Mouse (Mus musculus) layer of hippocampus, postnatal 14 days (tissue): ENCODE results near the gene Cant1. TPM values are rescaled to one million over a fixed set of nuclear protein-coding genes. Genes with fewer than 3 reads are reported as not detected.
"Not testable (repeated sequence)": the region's sequence is repeated elsewhere in the genome, so short reads cannot be mapped to it uniquely, and the experiment has no call there.

Source experiments
- DNase-seq, 2 experiments: peaks; one replicate each; pipeline ENCODE4 v3.0.0; 2021 to 2022; ENCODE audit warnings: low spot score in 2 of 2, mixed read lengths in 1 of 2
- total RNA-seq, 2 experiments: library from RNA; stranded (reverse); gene quantifications; 2 replicates each; pipeline ENCODE4 v1.2.3; 2021

The Cant1 gene
- total RNA-seq, 2 experiments from 2014 or later = 37.0 to 40.6 TPM

GRCm38 (mm10) chr11:118409106-118410072 is 9.5 kb downstream of the Cant1 start:
- DNase-seq = no peak

- DNase-seq = no peak
Measured at GRCm38 (mm10) chr11:118408051-118408740, 10.7 kb downstream of the Cant1 start.

DNA sequence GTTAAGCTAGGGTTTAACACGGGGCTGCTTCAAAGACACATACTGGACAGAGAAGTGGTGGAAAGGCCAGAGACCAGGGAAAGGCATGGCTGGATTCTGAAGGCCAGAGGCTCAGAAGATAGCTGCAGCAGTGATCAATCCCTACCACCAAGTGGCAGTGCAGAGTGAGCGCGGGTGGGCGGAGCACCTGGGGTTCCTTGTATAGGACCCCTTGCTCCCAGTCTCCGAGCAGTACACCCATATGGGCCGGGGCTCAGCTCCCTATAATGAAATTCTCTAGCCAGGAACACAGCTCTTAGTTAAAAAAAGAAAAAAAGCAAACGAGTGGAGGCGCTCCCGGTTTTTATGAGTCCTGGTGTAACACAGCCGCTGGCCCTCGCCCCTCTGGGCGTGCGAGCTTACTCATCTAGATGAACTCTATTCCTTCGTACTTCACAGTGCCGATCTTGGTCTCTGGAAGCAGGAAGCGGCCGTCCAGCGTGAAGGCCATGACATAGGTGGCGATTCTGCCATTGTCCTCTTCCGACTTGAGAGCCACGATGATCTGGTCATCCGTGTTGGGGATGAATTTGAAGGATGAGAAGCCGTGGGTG is 11.5 kb downstream of the Cant1 start:
- DNase-seq = no peak

GRCm38 (mm10) chr11:118406521-118406920 is 12.4 kb downstream of the Cant1 start:
- DNase-seq = no peak

DNA sequence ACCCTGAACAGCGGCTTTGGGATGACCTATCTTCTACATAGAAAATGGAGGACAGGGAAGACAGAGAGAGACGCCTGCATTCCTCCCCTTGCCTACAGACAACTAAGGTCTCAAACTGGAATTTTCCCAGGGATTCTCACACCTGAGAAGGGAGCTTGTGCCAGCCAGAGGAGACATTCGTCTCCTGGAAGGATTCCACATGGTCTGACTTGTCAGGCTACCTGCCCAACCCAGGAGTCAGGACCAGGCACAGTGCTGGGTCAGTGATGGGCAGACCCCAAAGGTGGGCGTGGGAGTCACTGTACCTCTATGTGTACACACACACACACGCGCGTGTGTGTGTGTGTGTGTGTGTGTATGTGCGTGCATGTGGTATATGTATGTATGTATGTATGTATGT is 13.6 kb downstream of the Cant1 start:
- no peak for DNase-seq

- no peak for DNase-seq
Measured at GRCm38 (mm10) chr11:118403951-118404899, 14.7 kb downstream of the Cant1 start.

- no peak for DNase-seq
Measured at GRCm38 (mm10) chr11:118403183-118403582, 15.7 kb downstream of the Cant1 start.

- DNase-seq = peak; percentile 37 to 65
Measured at GRCm38 (mm10) chr11:118401760-118402280, 17.1 kb downstream of the Cant1 start, which contains the start of gene Lgals3bp. Gene Lgals3bp, minus strand, starts transcription at chr11:118402092.

GRCm38 (mm10) chr11:118401195-118401594 is 17.7 kb downstream of the Cant1 start:
- DNase-seq = no peak

DNA sequence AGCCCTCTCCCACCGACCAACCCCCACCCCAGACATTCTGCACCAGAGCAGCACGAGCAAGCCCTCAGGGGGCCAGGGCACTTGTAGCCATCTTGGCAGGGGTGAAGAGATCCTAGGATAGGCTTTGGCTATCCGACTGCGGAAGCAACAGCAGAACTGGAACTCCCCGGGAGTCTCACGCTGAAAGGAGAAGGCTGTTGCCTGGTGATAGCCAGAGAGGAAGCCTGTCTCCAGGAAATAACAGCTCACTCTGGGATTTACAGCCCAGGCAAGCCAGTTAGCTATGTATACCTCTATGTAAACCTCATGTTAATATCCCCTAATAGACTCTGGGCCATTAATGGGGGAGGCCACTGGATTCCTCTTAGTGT is 18.3 kb downstream of the Cant1 start:
- DNase-seq = no peak

DNA sequence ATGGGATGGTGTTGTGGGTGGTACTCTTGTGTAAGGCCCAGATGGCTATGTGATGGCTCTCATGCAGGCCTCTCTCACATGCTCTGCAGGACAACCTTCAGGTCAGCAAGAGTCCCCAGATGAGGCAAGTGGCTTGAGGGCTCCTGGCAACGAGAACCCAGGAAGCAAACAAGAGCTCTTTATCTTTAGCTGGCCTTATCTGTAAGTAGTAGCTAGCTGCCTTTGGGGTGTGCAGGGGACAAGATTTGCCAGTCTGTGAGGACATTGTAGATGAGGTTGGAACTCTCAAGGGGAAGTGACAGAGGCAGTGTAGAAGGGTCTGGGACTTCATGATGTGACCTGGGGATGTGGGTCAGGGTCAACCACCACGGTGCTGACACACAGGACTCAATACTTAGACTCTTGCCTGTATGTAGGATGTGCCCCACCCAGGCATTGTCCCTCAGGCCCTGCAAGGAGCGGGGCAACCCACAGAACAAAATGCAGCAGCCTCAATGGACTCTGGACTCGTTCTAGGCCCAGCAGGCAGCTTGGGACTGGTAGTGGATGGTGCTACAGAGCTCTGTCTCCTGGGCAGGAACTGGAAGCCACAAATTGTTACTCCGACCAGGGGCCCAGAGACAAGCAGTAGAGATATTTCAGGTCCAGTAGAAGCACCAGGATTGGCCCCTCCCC is 18.9 kb downstream of the Cant1 start:
- no peak for DNase-seq

DNA sequence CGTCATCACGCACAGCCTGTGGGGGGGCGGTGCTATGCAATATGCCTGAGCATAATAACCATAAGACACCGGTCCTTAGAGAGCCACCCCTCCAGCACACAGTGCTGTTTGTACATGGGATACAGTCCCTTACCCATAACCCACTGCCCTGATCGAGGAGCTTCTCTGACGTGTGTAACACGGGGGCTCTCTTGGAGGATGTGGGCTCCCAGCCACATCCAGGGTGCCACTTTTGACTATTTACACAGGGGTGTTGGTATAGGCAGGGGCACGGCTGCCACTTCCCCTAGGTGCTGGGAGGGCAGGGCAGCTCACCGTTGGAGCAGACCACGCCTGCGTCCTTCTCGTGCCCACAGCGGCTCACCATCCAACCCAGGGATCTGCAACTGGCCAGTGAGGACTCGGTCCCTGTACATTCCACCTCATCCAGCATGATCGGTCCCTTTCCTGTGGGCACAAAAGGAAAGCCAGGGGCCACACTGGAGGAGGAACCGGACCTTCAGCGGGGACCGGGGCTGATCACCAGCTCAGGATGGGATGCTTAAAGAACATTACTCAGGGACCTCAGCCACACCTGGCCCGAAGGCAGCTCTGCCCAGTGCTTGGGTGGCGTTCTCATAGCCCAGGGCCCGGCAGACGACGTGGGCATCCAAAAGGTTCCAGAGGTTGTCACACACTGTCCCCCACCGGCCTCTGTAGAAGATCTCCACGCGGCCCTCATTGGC is 20.9 kb downstream of the Cant1 start:
- DNase-seq = no peak

DNA sequence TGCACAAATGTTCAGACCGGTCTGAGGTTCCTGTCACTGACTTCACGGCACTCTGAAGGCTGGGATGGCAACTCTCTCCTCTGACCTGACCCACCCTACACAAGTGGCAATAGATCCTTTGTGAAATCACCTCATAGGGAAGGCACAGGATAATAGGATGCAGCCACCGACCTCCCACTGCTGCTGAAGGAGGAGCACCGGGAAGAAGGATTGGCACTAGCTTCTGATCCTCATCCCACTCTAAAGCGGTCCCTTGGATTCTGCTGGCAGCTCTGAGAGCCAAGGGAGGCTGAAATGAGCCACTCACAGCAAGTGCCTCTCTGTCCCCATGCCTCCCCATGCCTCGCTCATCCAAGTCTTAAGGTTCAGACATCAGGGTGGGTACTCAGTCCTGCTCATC is 24.3 kb downstream of the Cant1 start:
- no peak for DNase-seq

DNA sequence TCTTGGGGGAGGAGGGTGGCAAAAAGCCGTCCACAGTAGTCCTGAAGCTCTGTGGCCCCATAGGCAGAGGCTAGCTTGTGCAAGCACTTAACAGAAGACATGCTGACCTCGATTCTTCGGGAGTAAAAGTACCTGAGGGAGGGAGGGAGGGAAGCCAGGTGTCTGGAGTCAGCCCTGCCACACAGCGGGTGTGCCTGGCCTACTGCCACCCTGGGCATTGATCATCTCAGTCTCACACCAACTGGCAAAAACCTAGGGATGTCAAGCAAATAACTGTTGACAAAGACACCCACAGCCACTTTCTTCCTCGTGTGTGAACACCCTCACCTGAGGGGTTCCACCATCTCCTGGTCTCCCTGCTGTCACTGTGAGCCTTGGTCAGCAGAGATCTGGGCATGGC is 24.9 kb downstream of the Cant1 start:
- DNase-seq = no peak

DNA sequence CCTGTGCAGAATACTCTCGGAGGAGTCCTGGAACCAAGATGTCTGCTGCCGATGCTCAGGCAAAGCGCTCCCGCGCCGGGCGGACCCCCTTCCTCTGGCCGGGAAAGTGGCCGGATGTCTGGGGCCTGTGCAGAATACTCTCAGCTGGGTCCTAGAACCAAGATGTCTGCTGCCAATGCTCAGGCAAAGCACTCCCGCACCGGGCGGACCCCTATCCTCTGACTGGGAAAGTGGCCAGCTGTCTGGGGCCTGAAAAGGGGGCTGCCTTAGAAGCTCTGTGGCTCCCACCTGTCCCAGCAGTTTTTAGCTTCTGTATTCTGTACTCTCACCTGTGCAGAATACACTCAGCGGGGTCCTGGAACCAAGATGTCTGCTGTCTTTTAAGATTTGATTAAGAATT is 31.1 kb downstream of the Cant1 start:
- DNase-seq = not testable (repeated sequence)

DNA sequence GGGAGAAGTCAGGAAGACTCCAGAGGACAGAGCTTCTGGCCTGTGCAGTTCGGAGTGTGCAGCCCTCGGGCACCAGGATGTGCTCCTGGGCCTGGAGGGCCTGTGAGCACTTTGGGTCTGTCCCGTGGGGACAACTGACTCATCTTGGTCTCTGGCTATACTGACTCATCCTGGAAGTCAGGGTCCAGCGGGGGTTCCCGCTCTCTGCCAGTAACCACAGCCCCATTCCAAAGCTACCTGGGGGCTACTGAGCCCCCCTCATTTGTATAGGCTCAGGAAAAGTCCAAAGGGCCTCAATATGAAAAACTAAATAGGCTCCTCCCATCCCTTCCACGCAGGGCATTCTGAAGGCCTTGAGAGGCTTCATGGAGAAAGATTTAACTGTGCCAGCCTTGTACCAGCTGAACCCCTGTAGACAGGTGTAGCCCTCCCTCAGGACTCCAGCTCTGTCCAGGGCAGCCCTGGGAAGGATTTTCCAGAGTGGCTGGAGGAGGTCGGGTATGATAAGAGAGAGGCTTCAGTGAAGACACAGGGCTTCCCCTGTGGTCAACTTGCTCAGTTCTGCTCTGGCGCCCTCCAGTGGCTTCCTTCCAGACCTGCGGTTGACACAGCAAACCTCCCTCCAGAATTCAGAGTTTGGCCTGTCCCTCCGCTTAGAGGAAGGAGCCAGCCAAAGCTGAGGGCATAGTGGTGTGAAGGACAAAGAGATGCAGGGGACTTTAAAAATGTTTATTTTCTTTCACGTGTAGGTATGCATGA is 39.5 kb downstream of the Cant1 start:
- peak; percentile 76 to 88 for DNase-seq

DNA sequence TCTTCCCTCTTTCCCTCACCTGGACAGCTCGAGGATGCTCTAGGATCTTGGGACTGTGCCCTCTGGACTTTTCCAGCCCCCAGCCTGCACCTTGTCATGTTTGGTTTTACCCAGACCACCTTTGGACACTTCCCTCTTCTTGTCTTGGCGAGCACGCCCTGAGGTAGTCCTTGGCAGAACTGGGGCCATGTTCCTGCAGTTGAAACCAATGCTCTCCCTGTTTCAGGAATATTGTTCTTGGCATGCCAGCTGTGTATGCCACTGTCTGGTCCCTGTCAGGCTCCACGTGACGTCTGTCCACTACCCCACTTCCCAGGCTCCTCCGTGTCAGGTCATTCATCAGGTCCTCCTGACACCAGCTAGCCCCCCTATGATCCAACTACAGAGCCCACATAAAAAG is 40.2 kb downstream of the Cant1 start:
- DNase-seq = no peak

DNA sequence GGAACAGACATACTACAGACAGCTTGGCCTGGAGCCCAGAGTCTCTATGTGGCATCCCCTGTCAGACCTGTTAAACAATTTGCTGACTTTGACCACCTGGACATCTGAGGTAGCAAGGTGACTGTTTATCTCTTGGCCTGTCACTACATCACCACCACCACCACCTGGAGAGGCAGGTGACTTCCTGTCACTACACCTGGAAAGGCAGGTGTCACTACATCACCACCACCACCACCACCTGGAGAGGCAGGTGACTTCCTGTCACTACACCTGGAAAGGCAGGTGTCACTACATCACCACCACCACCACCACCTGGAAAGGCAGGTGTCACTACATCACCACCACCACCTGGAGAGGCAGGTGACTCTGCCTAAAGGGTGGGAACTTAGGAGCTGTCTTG is 42.6 kb downstream of the Cant1 start:
- not testable (repeated sequence) for DNase-seq
